Mouse (Mus musculus): ENCODE data around the gene Vdr.

Gene Vdr

DNA sequence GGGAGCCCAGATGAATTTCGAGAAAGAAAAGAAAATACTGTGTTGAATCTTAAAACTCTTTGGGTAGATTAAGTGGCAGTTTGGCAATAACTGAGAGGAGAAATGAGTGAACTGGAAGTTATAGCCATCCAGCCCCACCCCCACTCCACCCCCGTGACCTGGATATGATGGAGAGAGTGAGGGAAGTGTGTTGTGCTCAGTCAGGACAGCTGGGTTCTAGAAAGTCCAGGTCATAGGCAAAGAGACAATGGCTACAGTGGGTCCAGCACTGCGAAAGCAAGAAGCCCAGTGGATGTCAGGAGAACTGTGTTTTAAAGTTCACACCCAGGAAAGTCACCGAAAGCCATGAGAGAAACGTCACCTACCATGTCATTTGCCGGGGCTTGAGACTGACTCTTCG is 8.8 kb upstream of the Vdr start:
- no peak for DNase-seq

DNA sequence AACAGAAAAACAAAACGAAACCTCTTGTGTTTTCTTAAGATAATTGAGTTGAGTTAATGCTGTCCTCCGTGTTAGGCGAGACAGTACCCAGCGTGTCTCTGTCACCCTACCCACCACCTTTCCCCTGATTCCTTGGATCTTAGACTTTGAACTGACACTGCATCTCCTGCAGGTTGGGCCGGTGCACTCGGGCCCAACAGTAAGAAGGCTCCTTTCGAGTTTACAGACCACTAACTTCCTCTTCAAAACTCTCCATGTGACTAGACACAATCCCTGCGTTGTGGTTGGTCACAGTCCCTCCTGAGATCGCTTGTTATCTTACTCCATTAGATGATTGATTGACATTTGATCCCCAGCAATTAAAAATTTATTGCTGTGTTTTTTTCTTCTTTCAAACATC is 7.6 kb upstream of the Vdr start:
- no peak for DNase-seq

GRCm38 (mm10) chr15:97914331-97914747 is 3.9 kb upstream of the Vdr start:
- peak; percentile 68 for DNase-seq

GRCm38 (mm10) chr15:97907801-97908751 is 2.4 kb downstream of the Vdr start:
- DNase-seq = peak; percentile 67

DNA sequence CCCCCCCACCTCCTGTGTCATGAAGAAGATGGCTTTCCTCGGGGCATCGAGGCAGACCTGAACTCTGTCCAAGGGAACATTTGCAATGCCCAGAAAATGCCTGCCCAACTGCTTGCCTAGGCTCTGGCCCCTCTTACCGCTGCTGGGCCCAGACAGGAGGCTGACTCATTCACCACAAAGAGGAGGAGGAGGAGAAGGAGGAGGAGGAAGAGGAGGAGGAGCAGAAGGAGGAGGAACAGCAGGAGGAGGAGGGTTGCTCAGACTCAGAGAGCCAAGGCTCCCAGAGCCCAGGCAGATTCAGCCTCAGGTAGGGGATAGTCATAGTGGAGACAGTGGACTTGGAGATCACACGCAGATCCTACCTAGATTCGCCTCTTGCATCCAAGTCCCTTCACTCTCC is 3.2 kb downstream of the Vdr start:
- DNase-seq = no peak

DNA sequence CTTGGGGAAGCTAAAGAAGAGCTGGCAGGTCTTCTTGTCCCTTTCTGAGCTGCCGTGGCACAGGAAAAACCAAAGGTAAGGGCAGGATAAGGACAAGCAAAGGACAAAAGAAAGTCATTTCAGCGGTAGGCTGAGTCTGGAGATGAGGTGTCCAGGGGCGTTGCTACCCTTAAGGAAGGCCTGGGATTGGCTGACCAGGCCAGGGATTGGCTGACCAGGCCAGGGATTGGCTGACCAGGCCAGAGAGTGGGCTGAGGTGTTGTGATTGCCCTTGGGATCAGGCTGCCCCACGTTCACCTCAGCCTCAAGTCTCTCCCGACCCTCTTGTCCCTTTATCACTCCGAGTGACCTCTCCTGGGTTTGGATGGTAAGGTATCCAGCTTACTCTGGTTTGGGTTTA is 5.1 kb downstream of the Vdr start:
- no peak for DNase-seq

- no peak for DNase-seq
Measured at GRCm38 (mm10) chr15:97904339-97904991, 6.0 kb downstream of the Vdr start.

DNA sequence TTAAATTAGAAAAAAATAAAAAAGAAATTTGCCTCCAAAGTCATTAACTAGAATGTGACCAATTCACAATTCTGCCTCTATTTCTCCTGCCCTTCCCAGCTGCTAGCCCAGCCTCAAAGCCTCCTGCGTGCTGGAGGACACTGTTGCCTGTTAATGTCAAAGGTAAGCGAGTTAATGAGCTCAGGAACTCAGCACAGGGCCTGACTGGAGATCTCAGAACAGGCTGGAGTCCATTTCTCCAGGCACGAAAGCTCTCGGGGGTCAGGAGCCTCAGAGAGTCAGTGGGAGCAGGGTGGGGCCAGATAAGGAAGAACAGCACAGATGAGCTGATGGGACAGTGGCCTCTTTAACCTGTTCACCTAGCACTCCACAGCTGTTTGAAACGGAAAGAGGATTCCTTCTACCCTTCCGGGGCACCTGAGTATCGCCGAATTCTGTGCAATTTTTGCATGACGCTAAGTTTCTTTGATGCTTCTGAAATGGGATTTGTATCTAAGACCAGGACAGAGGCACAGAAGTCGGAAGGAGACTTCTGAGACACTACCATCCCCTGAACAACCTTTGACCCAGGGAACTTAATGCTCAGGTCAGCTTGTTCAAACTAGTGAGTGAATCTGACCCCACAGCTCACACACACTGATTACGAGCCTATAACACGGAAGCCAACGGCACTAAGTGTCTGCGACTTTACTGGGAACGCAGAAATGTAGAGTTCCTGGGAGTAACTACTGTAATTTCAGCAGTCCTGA is 7.0 kb downstream of the Vdr start:
- no peak for DNase-seq

GRCm38 (mm10) chr15:97900991-97901390 is 9.4 kb downstream of the Vdr start:
- no peak for DNase-seq

DNA sequence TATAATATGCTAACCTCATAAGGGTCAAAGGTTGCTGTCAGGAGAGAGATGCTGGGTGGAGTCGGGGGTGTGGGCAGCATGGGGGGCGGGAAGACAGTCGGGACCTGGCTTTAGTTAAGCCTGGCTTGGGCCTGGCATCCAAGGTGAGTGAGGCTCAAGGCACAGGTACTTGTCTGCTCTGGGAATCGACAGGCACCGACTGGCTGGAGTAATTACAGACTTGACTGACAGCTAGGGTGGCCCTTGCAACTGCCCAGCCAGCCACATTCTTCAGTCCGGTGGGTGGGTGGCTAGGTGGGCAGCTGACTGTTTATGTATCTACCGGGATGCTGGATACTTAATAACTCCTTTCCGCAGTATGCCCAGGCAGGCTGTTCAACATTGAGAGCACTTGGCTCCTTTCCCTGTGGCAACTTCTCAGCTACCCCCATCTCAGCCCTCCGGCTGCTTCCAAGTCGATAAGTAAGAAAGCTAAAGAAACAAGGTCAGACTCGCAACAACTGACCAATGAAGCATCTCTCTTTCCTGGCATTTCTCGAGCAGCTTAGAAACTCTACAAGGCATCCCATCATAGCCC is 10.0 kb downstream of the Vdr start:
- DNase-seq = no peak

- no peak for DNase-seq
Measured at GRCm38 (mm10) chr15:97899714-97900113, 10.7 kb downstream of the Vdr start.

GRCm38 (mm10) chr15:97898791-97899190 is 11.6 kb downstream of the Vdr start:
- no peak for DNase-seq

GRCm38 (mm10) chr15:97896861-97897654 is 13.4 kb downstream of the Vdr start:
- no peak for DNase-seq

- DNase-seq = no peak
Measured at GRCm38 (mm10) chr15:97896347-97896746, 14.1 kb downstream of the Vdr start.

- DNase-seq = peak; percentile 45
Measured at GRCm38 (mm10) chr15:97895847-97896246, 14.6 kb downstream of the Vdr start.

DNA sequence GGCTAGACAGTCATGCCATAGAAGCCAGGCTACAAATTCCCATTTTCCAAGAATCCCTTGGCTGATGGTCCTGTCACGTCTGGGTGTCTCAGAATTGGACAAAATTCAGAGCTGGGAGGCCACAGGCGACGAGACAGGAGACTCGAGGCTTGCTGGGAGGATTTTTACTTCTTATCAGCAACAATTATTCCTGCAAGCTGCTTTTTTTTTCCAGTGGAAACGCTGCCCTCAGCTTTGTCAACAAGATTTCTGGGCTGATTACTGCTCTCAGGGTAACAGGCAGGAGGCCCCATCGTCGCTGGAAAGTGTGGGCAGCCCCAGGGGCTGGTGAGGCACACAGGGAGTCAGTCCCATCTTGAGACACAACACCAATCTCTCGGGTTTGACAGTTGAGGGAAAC is 17.9 kb downstream of the Vdr start:
- DNase-seq = no peak

- DNase-seq = no peak
Measured at GRCm38 (mm10) chr15:97890450-97890849, 20.0 kb downstream of the Vdr start.

GRCm38 (mm10) chr15:97890017-97890416 is 20.4 kb downstream of the Vdr start:
- DNase-seq = peak; percentile 65

- DNase-seq = no peak
Measured at GRCm38 (mm10) chr15:97887541-97888016, 22.9 kb downstream of the Vdr start.

GRCm38 (mm10) chr15:97881423-97881822 is 29.0 kb downstream of the Vdr start:
- no peak for DNase-seq

DNA sequence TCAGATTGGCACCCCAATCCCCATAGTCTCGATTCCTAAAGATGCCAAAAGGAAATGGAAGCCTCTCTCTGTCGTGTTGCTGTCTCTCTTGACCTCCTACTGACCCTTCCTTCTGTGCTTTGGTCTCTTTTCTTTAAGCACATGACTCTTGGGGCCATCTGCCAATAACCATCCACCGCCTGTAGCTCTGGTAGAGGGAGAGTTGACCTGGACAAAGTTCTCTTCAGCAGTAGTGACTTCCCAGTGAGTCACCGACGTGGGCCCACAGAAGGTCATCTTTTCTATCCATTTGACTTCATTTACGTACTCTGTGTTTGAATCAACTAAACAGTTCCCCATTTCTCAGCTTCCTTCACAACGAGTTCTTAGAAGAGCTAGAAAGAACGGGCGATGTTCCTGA is 30.0 kb downstream of the Vdr start:
- no peak for DNase-seq

- DNase-seq = peak; percentile 18
Measured at GRCm38 (mm10) chr15:97878696-97879328, 31.6 kb downstream of the Vdr start.
